Mouse (Mus musculus): ENCODE measurements around the gene Nfe2l3.
A peak's percentile ranks its signal among the peaks of the same experiment; 100 is the strongest.
"Not testable (repeated sequence)": the region's sequence is repeated elsewhere in the genome, so short reads cannot be mapped to it uniquely, and the experiment has no call there.

Nfe2l3 gene

GRCm38 (mm10) chr6:51452927-51453503, 20.5 kb downstream of the Nfe2l3 start:
- no peak for DNase-seq (ENCODE audit: low spot score in 2 of 2)

- no peak for DNase-seq (ENCODE audit: low spot score in 2 of 2)
Observed at GRCm38 (mm10) chr6:51454949-51455348, 22.5 kb downstream of the Nfe2l3 start.

- DNase-seq (ENCODE audit: low spot score in 2 of 2), result no peak
Observed at GRCm38 (mm10) chr6:51456198-51456597, 23.7 kb downstream of the Nfe2l3 start.

DNA sequence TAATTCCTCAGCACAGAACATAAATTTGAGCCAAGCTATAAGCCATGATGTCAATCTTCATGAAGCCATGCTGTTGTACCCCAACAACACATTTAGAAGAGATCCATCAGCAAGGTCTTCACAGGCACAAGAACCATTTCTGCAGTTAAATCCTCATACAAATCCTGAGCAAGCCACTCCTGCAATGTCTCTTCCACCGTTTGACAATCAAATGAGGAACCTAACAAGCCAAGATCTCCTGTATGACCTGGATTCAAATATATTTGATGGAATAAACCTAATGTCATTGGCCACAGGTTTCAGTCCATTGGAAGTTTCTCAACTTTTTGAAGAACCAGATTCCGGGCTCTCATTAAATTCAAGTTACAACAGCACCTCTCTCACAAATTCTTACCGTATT, 24.8 kb downstream of the Nfe2l3 start:
- no peak for DNase-seq (ENCODE audit: low spot score in 2 of 2)

DNA sequence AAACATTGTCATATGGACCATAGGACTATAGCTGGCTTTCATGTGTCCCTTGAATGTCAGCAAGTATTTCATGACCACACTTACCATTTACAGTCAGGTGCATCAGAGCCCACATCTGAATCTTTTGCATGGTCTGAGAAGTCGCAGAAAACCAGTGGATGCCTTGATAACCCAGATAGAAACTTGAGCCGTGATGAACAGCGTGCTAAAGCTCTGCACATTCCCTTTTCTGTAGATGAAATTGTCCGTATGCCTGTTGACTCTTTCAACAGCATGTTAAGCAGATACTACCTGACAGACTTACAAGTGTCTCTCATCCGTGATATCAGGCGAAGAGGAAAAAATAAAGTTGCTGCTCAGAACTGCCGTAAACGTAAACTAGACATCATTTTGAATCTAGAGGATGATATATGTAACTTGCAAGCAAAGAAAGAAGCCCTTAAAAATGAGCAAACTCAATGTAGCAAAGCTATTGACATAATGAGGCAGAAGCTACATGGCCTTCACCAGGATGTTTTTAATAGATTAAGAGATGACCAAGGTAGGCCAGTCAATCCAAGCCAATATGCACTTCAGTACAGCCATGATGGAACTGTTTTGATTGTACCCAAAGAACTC, 25.4 kb downstream of the Nfe2l3 start:
- no peak for DNase-seq (ENCODE audit: low spot score in 2 of 2)

- DNase-seq (ENCODE audit: low spot score in 2 of 2), result no peak
Observed at GRCm38 (mm10) chr6:51458925-51459312, 26.4 kb downstream of the Nfe2l3 start.

DNA sequence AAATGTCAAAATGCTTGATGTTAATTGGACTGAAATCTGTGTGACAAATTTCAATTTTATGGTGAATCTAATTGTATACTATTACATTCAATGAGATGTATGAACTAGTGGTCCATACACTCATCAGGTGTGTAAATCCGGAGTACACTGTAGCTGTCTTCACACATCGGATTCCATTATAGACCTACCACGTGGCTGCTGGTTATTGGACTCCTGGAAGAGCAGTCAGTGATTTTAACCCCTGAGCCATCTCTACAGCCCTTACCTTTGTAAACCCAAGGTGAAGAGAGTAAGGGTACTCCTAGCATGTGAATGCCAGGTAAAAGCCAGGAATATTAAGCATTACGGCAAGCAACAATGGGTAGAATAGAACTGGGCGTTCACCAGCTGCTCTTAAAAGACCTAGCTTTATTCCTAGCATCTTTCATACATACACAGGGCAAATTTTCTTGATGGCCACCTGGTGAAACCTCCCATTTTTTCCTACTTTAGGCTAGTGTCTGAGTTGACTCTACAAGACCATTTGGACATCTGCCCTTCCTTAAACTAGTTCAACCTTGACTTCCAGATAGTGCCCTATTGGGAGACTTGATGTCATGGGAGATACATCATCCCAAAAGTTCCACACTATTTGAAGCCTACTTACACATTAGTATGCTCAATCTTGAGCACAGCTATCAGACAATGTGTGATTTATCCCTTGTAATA, 27.0 kb downstream of the Nfe2l3 start:
- DNase-seq (ENCODE audit: low spot score in 2 of 2), result no peak

DNA sequence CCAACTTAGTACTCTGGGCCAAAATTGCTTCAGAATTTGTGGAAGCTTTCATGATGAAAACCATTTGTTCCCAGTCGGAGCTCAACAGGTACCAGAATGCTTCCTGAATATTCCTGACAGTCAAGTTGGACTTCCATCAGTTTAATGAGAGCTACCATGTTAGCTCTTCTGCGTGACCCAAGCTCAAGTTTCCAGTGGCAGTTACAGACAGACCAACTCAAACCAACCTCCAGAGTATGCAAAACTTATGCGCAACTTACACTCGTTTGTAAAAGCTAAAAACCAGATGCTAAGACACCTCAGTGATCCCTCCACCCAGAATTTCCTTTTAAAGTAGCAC, 27.5 kb downstream of the Nfe2l3 start:
- no peak for DNase-seq (ENCODE audit: low spot score in 2 of 2)

DNA sequence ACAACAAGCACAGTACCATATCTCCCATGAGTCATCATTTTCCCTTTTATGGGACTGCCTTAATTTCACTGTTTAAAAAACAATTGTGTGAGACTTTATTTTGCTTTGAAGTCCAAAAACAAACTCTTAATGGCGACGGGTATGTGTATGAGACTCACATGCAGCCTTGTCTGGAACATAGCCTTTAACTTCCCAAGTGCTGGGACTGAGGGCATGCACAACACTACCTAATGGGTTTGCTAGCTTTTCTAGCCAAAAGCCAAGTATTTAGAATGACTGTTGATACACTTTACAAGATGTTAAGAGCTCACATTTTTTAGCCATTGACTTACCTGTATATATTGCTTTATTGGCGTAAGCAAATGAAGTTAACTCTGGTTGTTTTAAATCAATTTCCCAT, 27.9 kb downstream of the Nfe2l3 start:
- no peak for DNase-seq (ENCODE audit: low spot score in 2 of 2)

- no peak for DNase-seq (ENCODE audit: low spot score in 2 of 2)
Observed at GRCm38 (mm10) chr6:51467649-51468048, 35.2 kb downstream of the Nfe2l3 start.

- peak; percentile 62 to 63 for DNase-seq (ENCODE audit: low spot score in 2 of 2)
Observed at GRCm38 (mm10) chr6:51468891-51469561, 36.6 kb downstream of the Nfe2l3 start.

GRCm38 (mm10) chr6:51469715-51470310, 37.3 kb downstream of the Nfe2l3 start, which contains the start of gene Hnrnpa2b1:
Hnrnpa2b1 (minus strand) TSS chr6:51469894.
- peak; percentile 100 for DNase-seq (ENCODE audit: low spot score in 2 of 2)

DNA sequence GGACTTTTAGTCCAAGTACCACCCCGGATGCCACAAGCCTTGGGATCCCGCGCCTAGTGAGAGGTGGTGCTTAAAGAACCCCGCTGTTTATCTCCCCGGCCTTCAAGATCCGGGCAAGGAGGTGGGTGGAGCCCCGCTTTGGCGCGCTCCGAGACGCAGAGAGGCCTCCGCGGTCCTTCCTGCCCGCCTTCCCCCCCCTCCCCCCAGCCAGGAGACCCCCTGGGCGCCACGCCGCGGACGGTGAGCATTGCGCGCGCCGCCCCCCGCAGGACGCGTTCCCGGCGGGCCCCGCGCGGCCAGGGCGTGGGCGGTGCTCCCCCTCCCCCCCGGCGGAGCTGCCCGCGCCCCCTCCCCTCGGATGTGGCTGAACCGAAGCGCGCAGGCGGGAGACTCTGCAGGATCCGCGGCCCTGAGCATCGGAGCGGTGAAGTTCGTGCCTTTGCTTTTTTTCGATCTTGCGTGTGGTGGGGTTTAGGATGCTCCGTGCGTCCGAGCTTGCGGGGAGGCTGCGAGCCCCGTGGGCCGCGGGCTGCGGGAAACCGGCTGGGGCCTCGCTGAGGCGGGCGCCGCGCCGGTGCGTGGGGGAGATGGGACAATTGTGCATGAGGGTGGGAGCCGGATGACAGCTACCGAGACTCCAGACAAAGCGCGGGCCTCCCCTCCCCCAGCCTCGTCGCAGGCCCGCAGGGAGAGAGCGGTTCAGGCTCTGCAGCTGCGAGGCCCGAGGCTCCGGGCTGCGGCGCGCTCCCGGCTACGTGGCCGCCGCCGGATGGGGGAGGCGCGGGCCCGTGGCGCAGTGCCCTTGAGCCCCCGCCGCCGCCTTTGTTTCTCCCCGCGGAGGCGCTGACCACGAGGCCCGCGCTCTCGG, 38.1 kb downstream of the Nfe2l3 start, which contains the start of gene Cbx3:
Cbx3 (plus strand) TSS at position 50 of the 868 bp plus-strand sequence.
- peak; percentile 56 to 73 for DNase-seq (ENCODE audit: low spot score in 2 of 2)

DNA sequence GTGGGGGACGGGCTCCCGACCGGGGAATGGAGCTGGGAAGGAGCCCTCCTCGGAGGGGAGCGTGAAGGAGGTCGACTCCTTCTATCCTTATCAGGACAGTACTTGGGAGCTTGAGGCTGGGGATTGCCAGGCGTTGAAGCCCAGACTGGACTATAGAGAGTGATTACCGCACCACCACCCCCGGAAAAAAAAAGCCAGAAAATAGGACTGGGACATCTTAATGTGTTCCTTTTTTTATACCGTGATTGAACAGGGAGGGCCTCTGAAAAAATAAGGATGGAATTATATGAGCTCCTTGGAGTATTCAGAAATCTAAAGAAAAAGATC, 38.7 kb downstream of the Nfe2l3 start:
- no peak for DNase-seq (ENCODE audit: low spot score in 2 of 2)

- DNase-seq (ENCODE audit: low spot score in 2 of 2), result no peak
Observed at GRCm38 (mm10) chr6:51471782-51472181, 39.3 kb downstream of the Nfe2l3 start.

GRCm38 (mm10) chr6:51472213-51472612, 39.7 kb downstream of the Nfe2l3 start:
- DNase-seq (ENCODE audit: low spot score in 2 of 2), result no peak

DNA sequence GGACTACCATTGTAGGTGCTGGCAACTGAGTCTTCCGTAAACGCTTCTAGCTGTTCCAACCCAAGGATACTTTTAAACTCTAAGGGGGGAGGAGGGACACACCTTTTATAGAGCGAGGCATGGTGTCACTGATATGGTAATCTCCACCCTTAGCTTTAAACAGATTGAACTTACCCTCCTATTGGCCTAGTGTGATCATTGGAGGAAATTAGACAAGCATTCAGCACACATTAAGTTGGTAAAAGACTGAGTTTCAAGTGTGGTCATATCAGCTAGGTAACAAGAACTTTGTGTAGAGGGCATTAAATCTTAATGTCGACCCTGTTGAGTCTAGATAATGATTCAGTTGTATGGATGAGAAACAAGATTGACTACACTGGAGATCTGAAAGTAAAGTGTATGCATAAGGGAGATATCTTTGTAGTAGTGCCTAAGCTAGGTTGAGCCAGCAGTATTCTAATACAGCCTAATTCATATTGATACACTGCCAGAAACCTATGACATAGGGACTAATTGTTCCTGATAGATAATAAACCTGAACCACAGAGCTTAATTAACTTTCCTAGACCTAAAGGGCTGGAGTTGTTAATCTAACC, 46.8 kb downstream of the Nfe2l3 start:
- DNase-seq (ENCODE audit: low spot score in 2 of 2), result no peak

DNA sequence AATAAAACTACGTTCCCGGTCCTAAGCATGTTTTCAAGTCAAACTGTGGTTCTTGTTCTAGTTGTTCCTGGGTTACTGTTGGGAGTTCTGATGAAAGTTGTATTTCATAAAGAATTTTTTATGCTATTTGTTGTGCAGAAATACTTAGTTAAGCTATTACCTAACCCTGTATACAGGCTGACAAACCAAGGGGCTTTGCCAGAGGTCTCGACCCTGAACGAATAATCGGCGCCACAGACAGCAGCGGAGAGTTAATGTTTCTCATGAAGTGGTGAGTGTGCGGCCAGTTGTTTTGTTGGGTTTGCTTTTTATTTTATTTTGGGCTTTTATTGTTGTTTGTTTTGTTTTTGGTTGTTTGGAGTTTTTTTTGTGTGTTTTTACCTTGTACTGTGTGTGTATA, 49.1 kb downstream of the Nfe2l3 start:
- DNase-seq (ENCODE audit: low spot score in 2 of 2), result no peak

DNA sequence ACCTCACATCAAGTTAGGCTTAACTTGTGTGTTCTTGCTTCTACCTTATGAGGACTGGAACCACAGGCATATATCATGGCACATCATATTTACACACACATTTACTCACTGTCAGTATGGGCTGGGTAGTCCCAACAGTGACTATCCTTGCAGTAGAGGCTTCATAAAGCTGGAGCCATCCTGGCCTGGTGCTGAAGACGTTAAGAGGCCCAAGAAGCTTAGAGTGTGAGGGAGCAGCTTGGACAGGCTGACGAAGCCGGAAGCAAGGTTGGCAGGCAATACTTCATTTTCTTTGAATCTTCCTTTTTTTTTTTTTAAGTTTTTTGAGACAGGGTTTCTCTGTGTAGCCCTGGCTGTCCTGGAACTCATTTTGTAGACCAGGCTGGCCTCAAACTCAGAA, 51.4 kb downstream of the Nfe2l3 start:
- DNase-seq (ENCODE audit: low spot score in 2 of 2), result no peak

- DNase-seq (ENCODE audit: low spot score in 2 of 2), result not testable (repeated sequence)
Observed at GRCm38 (mm10) chr6:51484556-51484955, 52.1 kb downstream of the Nfe2l3 start.

- no peak for DNase-seq (ENCODE audit: low spot score in 2 of 2)
Observed at GRCm38 (mm10) chr6:51485646-51486045, 53.2 kb downstream of the Nfe2l3 start.

Measured in frontal cortex, postnatal 25 days (tissue).